Mouse (Mus musculus): Measurements from ENCODE around the gene Cst3. TPM values are rescaled to one million over a fixed set of nuclear protein-coding genes. Genes with fewer than 3 reads are reported as not detected.

Cst3 gene
- polyA plus RNA-seq, 2 experiments, result 106 to 165 TPM

- no peaks in the 10 kb centered on the region for H3K27me3 ChIP-seq (ENCODE audit: control insufficient read depth, insufficient read depth, low read length)
- H3K36me3 ChIP-seq (replicated peaks; ENCODE audit: control insufficient read depth, insufficient read depth, low read depth), result no peaks in the 10 kb centered on the region
- no peak overlapping the region for H3K27ac ChIP-seq
- no peak overlapping the region for H3K9ac ChIP-seq (replicated peaks)
- H3K4me1 ChIP-seq (replicated peaks; ENCODE audit: control insufficient read depth in 2 of 2, insufficient read depth in 2 of 2, low read length in 1 of 2), result peaks cover 6 to 12% of the 10 kb centered on the region in 2 experiments; a peak in 3 of 4 replicates
- TF ChIP-seq CTCF (IDR thresholded peaks at IDR 0.05; ENCODE audit: low read depth) (no peak), EP300 (IDR thresholded peaks at IDR 0.05; ENCODE audit: low read depth) (no peak)
- ATAC-seq (ENCODE audit: insufficient read depth) (no peak), DNase-seq (ENCODE audit: low read depth in 3 of 3, low spot score in 3 of 3) (no peak)
- 61% methylated on average over 3 of the region's 3 CpGs for WGBS (ENCODE audit: insufficient replicate concordance)
- H3K4me2 ChIP-seq (ENCODE audit: low read depth), result no peak overlapping the region
- H3K4me3 ChIP-seq (ENCODE audit: insufficient read depth in 1 of 2, low read depth in 2 of 2, low read length in 2 of 2), result no peak overlapping the region
- H3K9me3 ChIP-seq (ENCODE audit: control insufficient read depth, low read length), result no peaks in the 10 kb centered on the region
These were observed 5.0 kb downstream of the Cst3 start for GRCm38 (mm10) chr2:148870526-148870925.

DNA sequence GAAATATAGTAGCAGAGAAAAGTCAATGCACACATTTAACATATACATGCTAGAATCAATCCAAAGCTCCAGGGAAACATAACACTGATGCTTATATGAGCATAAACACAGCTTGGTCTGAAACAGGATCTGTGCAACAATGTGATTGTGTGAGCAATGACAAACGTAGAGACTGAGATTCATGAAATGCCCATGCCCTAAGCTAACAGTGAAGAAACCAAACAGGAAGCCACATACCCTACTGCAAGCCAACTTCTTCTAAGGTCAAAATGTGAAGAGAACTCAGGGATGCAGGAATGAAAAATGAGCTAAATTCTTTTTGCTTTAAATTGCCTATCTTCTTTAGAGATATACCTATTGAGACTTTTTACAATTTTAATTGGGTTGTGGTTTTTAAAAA, 6.5 kb downstream of the Cst3 start:
- no peak overlapping the region for H3K4me3 ChIP-seq (ENCODE audit: insufficient read depth in 1 of 2, low read depth in 2 of 2, low read length in 2 of 2)
- H3K36me3 ChIP-seq (replicated peaks; ENCODE audit: control insufficient read depth, insufficient read depth, low read depth), result no peaks in the 10 kb centered on the region
- H3K9ac ChIP-seq (replicated peaks), result no peak overlapping the region
- ATAC-seq (ENCODE audit: insufficient read depth) (no peak), DNase-seq (ENCODE audit: low read depth in 3 of 3, low spot score in 3 of 3) (no peak)
- no peak overlapping the region for H3K4me2 ChIP-seq (ENCODE audit: low read depth)
- no peaks in the 10 kb centered on the region for H3K9me3 ChIP-seq (ENCODE audit: control insufficient read depth, low read length)
- WGBS (ENCODE audit: insufficient replicate concordance), result 35% methylated on average over 1 of the region's 1 CpGs
- H3K27ac ChIP-seq, result no peak overlapping the region
- peaks cover 0 to 5% of the 10 kb centered on the region in 2 experiments; a peak in 3 of 4 replicates for H3K4me1 ChIP-seq (replicated peaks; ENCODE audit: control insufficient read depth in 2 of 2, insufficient read depth in 2 of 2, low read length in 1 of 2)
- TF ChIP-seq EP300 (IDR thresholded peaks at IDR 0.05; ENCODE audit: low read depth) (no peak), CTCF (IDR thresholded peaks at IDR 0.05; ENCODE audit: low read depth) (no peak)
- H3K27me3 ChIP-seq (ENCODE audit: control insufficient read depth, insufficient read depth, low read length), result no peaks in the 10 kb centered on the region

- no peaks in the 10 kb centered on the region for H3K36me3 ChIP-seq (replicated peaks; ENCODE audit: control insufficient read depth, insufficient read depth, low read depth)
- H3K27me3 ChIP-seq (ENCODE audit: control insufficient read depth, insufficient read depth, low read length), result no peaks in the 10 kb centered on the region
- TF ChIP-seq CTCF (IDR thresholded peaks at IDR 0.05; ENCODE audit: low read depth) (no peak), EP300 (IDR thresholded peaks at IDR 0.05; ENCODE audit: low read depth) (no peak)
- no peak within 1 kb of the TSS for H3K27ac ChIP-seq
- no peaks in the 10 kb centered on the region for H3K9me3 ChIP-seq (ENCODE audit: control insufficient read depth, low read length)
- no peak within 1 kb of the TSS for H3K4me3 ChIP-seq (ENCODE audit: insufficient read depth in 1 of 2, low read depth in 2 of 2, low read length in 2 of 2)
- no peak for ATAC-seq (ENCODE audit: insufficient read depth)
- DNase-seq (ENCODE audit: low read depth in 3 of 3, low spot score in 3 of 3), result no peak
- no peak within 1 kb of the TSS for H3K9ac ChIP-seq (replicated peaks)
- WGBS (ENCODE audit: insufficient replicate concordance), result 44% methylated on average over 2 of the region's 2 CpGs
- H3K4me2 ChIP-seq (ENCODE audit: low read depth), result no peak within 1 kb of the TSS
- H3K4me1 ChIP-seq (replicated peaks; ENCODE audit: control insufficient read depth in 2 of 2, insufficient read depth in 2 of 2, low read length in 1 of 2), result no peaks in the 10 kb centered on the region
These were observed 10.5 kb downstream of the Cst3 start, which contains the start of gene 9230104L09Rik for GRCm38 (mm10) chr2:148864966-148865365. Gene 9230104L09Rik, minus strand, starts transcription at chr2:148865038.

GRCm38 (mm10) chr2:148861693-148862092, 13.8 kb downstream of the Cst3 start:
- no peaks in the 10 kb centered on the region for H3K4me1 ChIP-seq (replicated peaks; ENCODE audit: control insufficient read depth in 2 of 2, insufficient read depth in 2 of 2, low read length in 1 of 2)
- TF ChIP-seq CTCF (IDR thresholded peaks at IDR 0.05; ENCODE audit: low read depth) (no peak), EP300 (IDR thresholded peaks at IDR 0.05; ENCODE audit: low read depth) (no peak)
- H3K9me3 ChIP-seq (ENCODE audit: control insufficient read depth, low read length), result no peaks in the 10 kb centered on the region
- no peak overlapping the region for H3K9ac ChIP-seq (replicated peaks)
- H3K4me2 ChIP-seq (ENCODE audit: low read depth), result no peak overlapping the region
- H3K4me3 ChIP-seq (ENCODE audit: insufficient read depth in 1 of 2, low read depth in 2 of 2, low read length in 2 of 2), result no peak overlapping the region
- H3K27ac ChIP-seq, result no peak overlapping the region
- ATAC-seq (ENCODE audit: insufficient read depth), result no peak
- DNase-seq (ENCODE audit: low read depth in 3 of 3, low spot score in 3 of 3), result no peak
- no peaks in the 10 kb centered on the region for H3K36me3 ChIP-seq (replicated peaks; ENCODE audit: control insufficient read depth, insufficient read depth, low read depth)
- H3K27me3 ChIP-seq (ENCODE audit: control insufficient read depth, insufficient read depth, low read length), result no peaks in the 10 kb centered on the region

DNA sequence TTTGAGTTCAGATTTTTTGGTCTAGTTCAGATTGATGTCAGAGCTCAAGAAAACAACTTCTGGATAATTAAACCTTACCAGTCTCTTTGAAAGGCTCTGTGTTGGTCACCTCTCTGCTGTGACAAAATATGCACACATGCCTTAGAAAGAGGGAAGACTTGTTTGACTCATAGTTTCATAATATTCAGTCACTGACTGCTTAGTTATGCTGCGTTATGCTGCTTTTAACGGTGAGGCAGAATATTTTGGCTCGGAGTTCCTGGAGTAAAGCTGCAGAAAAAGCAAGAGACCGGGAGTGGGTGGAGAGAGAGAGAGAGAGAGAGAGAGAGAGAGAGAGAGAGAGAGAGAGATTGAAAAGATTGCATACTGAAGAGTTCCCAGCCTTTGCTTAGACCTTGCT, 14.5 kb downstream of the Cst3 start:
- H3K9me3 ChIP-seq (ENCODE audit: control insufficient read depth, low read length), result no peaks in the 10 kb centered on the region
- TF ChIP-seq EP300 (IDR thresholded peaks at IDR 0.05; ENCODE audit: low read depth) (no peak), CTCF (IDR thresholded peaks at IDR 0.05; ENCODE audit: low read depth) (no peak)
- no peak overlapping the region for H3K27ac ChIP-seq
- H3K4me3 ChIP-seq (ENCODE audit: insufficient read depth in 1 of 2, low read depth in 2 of 2, low read length in 2 of 2), result no peak overlapping the region
- H3K4me1 ChIP-seq (replicated peaks; ENCODE audit: control insufficient read depth in 2 of 2, insufficient read depth in 2 of 2, low read length in 1 of 2), result 0 out of 4 replicates have a peak, but pooled peaks cover 0 to 3% of the 10 kb centered on the region in 2 experiments
- H3K9ac ChIP-seq (replicated peaks), result no peak overlapping the region
- H3K27me3 ChIP-seq (ENCODE audit: control insufficient read depth, insufficient read depth, low read length), result no peaks in the 10 kb centered on the region
- H3K4me2 ChIP-seq (ENCODE audit: low read depth), result no peak overlapping the region
- ATAC-seq (ENCODE audit: insufficient read depth), result no peak
- H3K36me3 ChIP-seq (replicated peaks; ENCODE audit: control insufficient read depth, insufficient read depth, low read depth), result no peaks in the 10 kb centered on the region
- no peak for DNase-seq (ENCODE audit: low read depth in 3 of 3, low spot score in 3 of 3)
- 59% methylated on average over 4 of the region's 4 CpGs for WGBS (ENCODE audit: insufficient replicate concordance)

All from liver, embryonic 14.5 days (tissue).